Mouse (Mus musculus) spleen, adult 12 weeks (tissue): ENCODE results near the gene Grwd1.
"Not testable (repeated sequence)": the region's sequence is repeated elsewhere in the genome, so short reads cannot be mapped to it uniquely, and the experiment has no call there.

ENCODE experiments used
- DNase-seq: peaks from one replicate; pipeline ENCODE4 v3.0.0; 2022; ENCODE audit warnings: low spot score

Gene Grwd1

DNA sequence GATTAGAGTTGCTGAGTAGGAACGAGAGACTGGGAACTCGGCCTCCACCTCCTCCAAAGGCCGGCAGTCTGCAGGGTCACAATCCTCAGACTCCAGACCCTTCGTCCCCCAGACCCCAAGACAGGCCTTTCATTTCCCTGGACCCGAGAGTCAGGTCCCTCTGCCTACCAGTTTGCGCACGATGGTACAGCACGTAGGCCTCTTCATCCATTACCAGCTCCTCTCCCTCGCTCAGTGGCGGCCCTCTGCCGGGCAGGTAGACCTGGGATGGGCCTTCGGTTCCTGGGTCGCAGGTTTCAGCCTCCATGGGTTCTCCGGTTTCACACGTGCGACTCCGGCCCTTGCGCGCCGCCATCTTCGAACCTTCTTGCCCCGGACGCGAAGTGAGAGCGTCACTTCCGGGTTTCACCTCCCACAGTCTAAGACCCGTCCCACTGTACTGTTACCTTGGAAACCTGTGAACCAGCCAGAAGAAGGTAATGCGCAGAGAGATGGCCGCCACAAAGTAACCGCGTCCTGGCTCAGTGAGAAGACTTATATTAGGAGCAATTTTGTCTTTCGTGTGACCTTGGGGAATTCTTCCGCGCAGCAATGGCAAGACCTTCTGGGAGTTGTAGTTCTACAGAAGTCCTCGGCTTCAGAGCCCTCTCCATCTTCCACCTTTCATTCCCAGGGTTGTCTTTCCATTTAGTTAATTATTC, at the start of gene Grwd1:
Gene Grwd1, minus strand, starts transcription at position 518 of the 701 bp plus-strand sequence.
- DNase-seq = peak; percentile 63

DNA sequence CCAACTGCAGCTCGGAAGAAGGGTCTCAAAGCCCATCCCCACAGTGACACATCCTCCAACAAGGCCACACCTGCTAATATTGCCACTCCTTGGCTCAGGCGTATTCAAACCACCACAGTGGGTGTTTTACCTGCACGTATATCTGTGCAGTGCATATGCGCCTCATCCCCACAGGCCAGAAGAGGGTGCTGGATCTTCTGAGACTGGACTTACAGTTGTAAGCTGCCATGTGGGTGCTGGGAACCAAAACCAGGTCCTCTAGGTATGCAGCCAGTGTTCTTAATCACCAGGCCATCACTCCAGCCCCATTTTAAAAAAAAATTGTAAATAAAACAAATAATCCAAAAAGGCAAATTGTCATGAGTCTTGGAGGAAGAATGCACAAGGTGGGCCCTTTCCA, 49.8 kb upstream of the Grwd1 start:
- no peak for DNase-seq

DNA sequence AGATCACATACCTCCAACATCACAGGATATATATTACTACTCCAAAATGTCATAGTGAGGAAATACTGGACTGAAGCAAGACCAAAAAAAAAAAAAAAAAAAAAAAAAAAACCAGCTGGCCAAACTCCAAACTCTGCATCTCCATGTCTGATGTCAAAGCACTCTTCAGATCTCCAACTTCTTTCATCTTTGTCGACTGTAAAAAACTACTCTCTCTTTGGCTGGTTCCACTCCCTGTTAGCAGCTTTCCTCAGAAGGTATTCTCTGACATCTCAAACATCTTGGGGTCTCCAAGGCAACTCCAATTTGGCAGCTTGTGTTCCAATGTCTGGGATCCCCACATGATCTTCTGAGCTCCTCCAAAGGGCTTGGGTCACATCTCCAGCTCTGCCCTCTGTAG, 47.5 kb upstream of the Grwd1 start, which contains the start of gene Grin2d:
Gene Grin2d, minus strand, starts transcription at position 101 of the 400 bp plus-strand sequence.
- DNase-seq = not testable (repeated sequence)

DNA sequence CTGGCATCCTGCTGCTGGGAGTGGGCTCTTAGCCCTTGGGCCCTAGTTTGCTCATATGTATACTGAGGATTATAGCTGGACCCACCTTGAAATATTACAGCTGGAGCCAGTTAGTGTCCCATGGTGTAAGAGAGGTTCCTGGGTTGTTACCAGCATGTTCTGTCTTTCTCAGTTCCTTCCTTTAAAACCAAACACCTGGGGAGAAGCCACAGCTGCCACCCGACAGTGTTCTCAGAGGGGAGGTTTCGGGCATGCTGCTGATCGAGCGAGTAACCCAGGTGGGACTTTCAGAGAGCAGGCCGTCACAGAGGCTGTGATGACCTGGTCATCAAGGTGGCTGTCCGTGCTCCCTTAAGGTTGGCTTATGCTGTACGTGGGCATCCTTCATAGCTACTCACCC, 46.2 kb upstream of the Grwd1 start:
- DNase-seq = no peak

DNA sequence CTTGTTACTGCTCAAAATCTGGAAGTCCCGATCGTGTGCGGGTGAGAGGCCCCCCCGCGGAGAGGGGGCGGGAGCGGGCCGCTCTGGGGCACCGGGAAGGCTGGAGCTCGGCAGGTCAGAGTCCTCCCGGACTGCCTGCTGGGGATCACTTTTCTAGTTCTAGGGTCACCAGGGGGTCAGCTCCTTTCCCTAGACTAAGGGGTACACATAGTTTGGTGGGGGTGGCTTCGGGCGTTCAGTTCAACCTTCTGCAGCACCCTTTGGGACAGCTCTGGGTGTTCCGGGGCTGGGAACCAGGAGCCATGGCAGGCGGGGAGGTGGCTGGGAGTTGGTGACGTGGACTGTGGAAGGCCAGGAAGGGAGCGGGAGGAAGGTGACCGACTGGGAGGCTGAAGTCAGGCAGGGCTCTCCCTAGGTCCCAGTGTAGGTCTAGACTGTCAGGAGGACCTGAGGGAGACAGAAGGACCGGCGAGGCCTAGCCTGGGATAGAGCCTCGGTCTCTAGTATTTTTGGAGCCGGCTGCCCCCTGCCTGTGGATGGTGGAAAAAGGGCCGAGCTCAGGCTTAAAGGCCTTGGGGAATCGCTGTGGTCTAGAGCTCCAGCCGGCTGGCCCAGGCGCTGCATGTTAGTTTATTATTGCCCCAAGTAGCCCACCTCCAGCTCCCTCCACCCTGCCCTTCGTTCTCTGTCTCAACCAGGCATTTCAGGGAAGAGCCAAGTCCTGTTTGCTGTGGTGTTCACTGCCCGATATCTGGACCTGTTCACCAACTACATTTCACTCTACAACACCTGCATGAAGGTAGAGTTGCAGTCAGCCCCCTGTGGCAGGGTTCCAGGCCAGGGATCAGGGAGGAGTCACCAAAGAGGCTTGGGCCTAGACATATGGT, 42.6 kb upstream of the Grwd1 start:
- peak; percentile 58 for DNase-seq

DNA sequence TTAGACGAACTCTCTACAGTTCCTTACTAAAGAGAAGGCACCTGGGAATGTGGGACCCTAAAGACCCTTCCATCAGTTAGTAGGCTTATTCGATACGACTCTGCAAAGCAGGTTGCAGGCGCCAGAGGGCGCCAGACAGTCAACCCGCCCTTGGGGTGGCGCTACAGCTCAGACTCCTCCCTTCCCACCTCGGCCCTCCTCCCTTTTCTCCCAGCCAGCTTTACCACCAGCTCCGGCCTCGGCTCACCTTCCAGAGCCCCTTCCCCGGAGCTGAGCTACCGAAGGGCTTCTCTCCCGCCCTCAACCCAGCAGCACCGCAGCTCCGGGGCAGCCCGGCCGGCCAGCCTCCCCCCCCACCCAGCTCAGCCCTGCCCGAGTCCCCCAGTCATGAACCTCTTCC, 41.9 kb upstream of the Grwd1 start, which contains the start of gene Kdelr1:
Gene Kdelr1, plus strand, starts transcription at position 149 of the 400 bp plus-strand sequence.
- peak; percentile 82 for DNase-seq

DNA sequence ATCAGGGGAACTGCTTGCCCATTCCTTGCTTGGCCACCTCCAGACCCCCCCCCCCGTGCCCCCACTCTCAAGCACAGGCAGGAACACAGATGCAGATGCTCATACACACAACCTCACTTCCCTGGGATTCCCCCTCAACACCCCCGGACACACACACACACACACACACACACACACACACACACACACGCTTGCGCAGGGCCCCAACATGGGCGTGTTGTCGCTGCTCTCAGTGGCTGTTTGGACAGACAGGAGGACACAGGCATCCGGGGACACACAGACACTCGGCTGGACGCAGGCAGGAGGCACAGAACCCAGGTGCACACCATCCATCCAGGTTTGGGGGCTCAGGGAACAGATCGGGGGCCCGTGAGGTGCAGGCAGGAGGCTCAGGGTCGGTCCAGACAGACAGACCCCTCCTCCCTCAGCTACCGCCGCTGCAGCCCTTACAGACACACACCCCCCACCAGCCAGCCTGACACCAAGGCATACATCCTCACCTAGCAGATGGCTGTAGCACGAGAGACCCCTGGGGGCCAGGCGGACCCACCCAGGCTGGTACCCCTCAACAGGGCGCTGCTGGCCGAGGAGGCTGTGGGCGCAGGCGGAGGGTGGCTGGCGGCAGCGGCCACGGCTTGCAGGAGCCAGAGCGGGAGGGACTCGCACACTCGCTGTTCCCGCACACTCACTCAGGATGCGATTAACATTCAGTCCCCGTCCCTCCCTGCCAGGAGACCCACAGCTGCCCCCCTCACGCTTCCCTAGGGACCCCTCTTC, 39.7 kb upstream of the Grwd1 start:
- no peak for DNase-seq

DNA sequence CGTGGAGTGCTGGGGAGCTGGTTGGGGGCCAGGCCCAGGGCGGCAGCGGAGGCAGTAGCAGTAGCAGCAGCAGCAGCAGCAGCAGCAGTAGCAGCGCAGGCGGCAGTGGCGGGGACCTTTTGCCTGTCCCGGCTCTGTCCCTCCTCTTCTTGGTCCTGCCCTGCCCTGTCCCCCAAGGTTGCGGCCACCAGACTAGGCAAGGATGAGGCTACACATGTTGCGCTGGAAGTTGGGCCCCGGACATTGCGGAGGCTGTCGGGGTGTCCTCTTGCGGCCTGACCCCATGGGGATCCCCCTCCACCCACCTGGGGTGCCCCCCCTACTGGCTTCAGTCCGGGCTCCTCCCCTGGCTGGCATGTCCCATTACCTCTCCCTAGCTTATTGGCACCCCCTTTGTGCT, 39.0 kb upstream of the Grwd1 start:
- no peak for DNase-seq

DNA sequence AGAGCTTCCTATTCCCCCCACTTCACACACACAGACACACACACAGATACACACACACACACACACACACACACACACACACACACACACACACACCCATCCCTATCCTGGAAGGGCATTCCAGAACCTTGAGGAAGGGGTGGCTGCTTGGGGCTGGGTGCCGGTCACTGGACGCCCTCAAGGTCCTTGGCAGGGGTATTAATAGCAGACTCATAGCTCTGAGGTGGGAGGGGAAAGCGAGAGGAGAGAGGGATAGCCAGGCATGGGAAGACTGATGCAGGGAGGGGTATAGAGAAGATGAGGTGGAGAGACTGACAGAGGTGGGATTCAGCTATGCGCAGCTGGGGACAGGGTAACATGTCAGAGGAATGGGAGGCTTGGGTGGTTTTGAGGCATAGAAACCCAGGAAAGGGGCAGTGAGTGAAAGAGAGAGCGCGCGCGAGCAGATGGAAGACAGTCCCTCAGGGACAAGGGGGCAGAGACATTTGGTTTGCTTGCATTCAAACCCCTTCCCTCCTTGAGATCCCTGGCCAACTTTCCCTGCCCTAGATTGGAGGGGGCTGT, 38.4 kb upstream of the Grwd1 start:
- no peak for DNase-seq

DNA sequence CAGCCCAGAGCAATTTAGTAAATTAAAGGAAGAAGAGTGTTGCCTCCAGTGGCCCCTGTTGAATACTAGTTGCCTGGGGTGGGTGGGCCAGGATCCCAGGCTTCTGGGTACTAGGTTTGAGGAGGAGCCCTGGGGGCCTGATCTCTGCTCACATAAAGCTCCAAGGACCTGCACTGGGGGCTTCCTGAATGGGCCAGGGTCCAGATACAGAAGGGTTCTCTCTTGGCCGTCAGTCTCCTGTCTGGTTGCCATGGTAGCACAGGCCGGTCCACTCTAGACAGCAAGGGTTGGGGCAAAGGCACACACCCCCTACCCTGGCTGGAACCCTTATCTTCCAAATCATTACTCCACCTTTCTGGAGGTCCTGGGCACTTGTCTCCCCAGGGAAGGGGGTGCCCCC, 37.1 kb upstream of the Grwd1 start:
- DNase-seq = no peak

DNA sequence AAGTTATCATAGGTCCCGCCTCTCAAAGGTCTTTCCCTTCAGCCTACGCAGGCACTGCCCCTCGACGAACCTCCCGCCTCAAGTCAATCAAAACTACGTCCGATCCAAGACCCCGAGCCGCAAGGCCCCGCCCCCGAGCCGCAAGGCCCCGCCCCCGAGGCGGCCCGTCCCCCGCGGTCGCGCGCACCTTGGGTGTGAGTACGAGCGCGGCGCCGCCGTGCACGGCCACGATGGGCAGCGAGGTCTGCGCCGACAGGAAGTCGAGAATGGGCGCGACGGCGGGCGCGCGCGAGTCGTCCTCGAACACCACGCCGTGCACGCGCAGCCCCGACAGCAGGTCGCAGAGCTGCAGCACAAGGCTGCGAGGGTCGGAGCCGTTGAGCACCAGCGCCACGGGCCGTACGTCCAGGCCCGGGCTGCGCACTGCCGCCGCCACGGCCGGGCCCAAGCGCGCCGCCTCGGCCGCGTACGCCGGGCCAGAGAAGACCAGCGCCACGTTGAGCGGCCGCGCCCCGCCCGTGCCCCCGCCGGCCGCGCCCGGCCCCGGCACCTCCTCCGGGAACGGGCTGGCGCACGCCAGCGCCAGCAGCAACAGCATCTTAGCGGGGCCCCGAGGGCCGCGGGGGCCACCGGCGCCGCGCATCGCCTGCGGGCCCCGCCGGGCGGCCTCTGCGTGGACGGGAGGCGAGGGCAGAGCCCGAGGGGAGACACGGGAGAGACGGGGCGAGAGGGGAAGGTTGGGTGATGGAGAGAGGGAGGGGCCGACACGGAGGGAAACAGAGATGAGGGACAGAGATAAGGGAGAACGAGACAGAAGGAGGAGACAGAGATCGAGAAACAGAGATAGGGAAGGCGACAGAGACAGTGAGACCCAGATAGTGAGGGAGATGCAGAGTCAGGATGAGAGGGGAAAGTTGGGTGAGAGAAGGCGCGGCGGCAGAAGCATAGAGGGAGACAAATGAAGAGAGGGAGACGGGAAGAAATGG, 35.5 kb upstream of the Grwd1 start:
- peak; percentile 73 for DNase-seq

DNA sequence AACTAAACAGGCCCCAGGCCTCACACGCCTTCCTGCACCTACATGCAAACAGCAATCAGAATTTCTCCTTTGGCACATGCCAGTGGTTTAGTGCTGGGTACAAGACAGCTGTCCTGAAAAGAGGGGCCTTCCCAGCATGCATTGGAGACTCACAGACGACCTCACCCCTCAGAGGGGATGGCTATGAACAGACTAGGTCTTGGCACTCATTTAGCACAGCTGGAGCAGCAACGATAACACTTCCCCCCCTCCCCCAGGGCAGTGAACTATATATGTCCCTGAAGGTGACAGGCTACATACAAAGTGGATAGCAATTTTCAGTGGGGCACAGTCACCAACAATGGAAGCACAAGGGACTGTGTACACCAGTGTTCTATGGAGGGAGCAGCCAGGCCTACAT, 33.7 kb upstream of the Grwd1 start:
- no peak for DNase-seq

DNA sequence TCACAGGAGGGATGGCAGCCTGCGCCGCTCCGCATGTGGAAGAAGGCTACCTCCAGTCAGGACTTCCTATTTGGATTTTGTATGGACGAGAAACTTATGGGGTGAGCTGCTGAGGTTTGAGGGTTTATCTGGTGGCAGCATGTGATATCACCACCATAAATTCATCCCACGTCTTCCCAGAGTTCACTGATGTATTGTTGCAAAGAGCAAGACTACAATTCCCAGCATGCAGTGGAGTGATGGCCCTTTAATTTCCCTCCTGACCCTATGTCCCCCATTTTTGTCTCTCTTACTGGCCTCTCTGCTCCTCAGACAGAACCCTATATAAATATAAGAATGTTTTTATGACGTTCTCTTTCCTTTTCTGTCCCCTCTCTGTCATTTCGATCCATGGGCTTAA, 32.1 kb upstream of the Grwd1 start:
- DNase-seq = no peak

DNA sequence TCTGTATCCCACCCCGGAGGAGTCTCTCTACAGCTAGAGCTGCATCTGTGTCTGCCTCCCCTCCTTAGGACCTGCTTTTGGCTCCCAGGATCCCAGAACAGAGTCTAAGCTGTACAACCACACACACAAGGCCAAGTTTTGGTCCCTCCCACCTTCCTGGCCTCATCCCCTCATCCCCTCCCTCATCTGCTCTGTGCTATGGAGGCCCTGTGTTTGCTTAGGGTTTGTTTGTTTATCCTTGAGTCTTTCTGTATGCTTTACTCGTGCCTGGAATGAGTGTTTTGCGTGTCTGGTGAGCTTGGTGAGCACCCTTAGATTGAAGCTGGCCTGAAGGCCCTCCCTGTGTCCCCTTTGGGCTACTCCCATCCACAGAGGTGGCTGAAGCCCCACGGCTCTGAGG, 28.3 kb upstream of the Grwd1 start:
- DNase-seq = no peak

DNA sequence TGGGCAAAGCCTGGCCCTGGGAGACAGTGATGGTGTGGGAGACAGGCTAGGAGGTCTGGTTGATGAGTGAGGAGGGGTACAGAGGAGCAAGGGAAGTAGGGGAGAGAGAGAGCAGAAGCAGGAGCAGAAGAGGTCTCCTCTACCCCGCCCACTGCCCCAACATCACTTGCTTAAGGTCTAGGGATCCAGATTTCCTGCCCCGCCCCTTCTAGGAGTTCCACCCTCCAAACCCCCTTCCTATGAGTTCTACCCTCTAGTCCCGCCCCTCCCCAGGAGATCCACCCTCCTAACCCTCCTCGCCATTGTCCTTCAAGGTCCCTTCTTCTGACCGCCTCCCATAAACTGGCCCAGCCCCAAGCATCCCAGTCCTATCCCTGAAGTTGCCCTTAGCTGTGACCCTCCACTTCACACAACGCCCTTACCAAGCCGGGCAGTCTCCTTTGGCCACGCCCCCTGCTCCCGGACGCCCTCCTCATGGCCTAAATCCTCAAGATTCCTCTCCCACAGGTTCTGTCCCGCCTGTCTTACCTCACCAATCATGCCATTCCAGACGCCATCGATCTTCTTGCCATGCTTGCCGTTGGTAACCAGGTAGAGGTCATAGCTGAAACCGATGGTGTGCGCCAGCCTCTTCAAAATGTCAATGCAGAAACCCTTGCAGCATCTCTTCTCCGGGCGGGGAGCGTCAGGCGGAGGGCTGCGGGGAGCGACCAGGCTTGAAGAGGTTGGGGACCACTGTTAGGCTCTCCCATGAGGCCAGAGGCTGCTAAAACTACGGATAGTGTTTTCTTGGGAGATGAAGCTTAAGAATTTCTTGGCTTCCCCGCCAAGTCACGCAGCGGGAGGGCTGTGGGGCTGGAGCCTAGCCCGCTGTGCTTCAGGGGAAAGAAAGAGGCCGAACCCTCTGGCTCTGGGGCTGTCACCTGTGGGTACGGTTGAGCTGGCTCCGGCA, 26.5 kb upstream of the Grwd1 start:
- no peak for DNase-seq

DNA sequence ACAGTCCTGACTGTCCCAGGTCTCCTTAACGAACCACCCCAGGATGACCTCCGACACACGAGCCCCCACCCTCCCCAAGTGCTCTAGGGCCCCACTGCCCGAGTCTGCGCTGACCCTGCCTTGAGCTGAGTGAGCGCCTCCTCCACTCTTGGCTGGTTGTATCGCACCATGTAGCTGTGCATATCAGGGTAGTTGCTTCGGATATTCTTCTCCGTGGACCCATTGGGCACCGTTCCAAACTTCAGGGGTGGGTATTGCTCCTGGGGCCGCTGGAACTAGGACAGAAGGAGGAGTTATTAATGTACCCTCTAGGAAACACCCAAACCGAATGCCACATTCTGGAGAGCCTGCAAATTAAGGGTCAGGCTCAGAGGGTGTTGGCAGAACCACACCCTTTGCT, 22.3 kb upstream of the Grwd1 start:
- no peak for DNase-seq

DNA sequence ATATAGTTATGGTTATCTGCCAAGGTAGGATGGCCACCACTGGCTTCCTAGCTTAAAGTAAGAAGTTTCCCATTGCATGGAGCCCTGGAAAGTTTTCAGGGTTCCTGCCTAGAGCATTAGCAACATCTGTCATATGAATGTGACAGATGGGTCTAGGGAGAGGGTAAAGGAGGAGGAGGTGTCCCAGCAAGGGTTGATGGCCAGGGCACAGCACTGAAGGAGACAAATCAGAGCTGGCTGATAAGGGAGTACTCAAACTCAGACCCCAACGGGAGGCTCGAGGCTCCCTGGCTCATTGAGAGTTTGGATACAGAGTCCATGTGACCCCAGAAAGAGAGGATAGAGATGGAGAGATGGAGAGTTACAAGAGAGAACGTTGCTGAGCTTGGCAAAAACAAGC, 19.9 kb upstream of the Grwd1 start:
- DNase-seq = no peak

DNA sequence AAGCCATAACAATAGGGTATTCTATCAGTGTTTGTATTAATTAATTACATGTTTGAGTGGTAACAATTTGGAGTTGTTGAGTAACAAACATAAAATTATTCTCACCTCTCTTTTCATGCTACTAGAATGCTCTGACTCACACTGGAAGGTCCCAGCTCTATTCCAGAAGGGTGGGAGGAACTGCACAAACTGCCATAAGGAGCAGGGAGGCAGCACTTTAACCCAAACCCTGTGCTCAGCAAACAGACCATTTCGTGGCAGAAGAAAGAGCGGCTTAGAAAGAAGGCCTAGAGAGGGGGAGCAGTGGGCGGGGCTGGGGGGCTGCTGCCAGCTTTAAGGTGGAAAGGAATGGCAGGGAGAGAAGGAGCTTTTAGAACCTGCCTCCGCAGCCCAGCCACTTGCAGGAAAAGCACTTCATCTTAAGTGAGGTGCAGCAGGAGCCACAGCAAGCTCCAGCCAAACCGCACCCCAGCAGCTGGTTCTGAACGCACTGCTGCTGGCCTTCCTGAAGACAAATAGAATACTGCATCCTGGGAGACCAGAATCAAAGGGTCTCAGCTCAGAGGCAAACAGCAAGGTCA, 17.8 kb upstream of the Grwd1 start:
- no peak for DNase-seq
